Mouse (Mus musculus) lung, embryonic 14.5 days (tissue): ENCODE measurements at regions not wholly inside any gene's neighbourhood (a gene's known extent, or its start where the extent isn't known, plus 50 kb on each side); places are given as distances from the start of the nearest gene placed in this dataset.

Source experiments
- ATAC-seq: fragments of 200-750 bp; cut with Nextera tagmentation; 2 replicates; pipeline ENCODE4 v1.8.0; 2017; ENCODE audit warnings: mild to moderate bottlenecking, moderate TSS enrichment, moderate library complexity; ENCODE audit not compliant: insufficient read depth
- DNase-seq: peaks from one replicate; pipeline ENCODE4 v3.0.0-alpha.2; 2015
- H3K27ac ChIP-seq: fragments of 300-500 bp; sonication (generic); 2 replicates; pipeline ENCODE4 v1.5.1; 2014; ENCODE audit warnings: low read depth, mild to moderate bottlenecking, moderate library complexity
- H3K27me3 ChIP-seq: fragments of 300-500 bp; sonication (generic); 2 replicates; pipeline ENCODE4 v1.6.1; 2014; ENCODE audit warnings: low read length, control low read depth; ENCODE audit not compliant: insufficient read depth
- H3K36me3 ChIP-seq: fragments of 300-500 bp; sonication (generic); 2 replicates; pipeline ENCODE4 v1.6.1; 2014; ENCODE audit warnings: control low read depth; ENCODE audit not compliant: insufficient read depth
- H3K4me1 ChIP-seq: fragments of 300-500 bp; sonication (generic); 2 replicates; pipeline ENCODE4 v1.6.1; 2014; ENCODE audit warnings: antibody characterized with exemption, control low read depth; ENCODE audit not compliant: insufficient read depth
- H3K4me2 ChIP-seq: fragments of 300-500 bp; sonication (generic); 2 replicates; pipeline ENCODE4 v1.6.1; 2014; ENCODE audit warnings: mild to moderate bottlenecking
- H3K4me3 ChIP-seq: fragments of 300-500 bp; sonication (generic); 2 replicates; pipeline ENCODE4 v1.5.1; 2014; ENCODE audit warnings: low read depth, low read length
- H3K9ac ChIP-seq: fragments of 300-500 bp; sonication (generic); 2 replicates; pipeline ENCODE4 v1.6.1; 2014
- H3K9me3 ChIP-seq: fragments of 300-500 bp; sonication (generic); 2 replicates; pipeline ENCODE4 v1.6.1; 2016; ENCODE audit warnings: low read depth, low read length, control low read depth
- CTCF ChIP-seq: IDR thresholded peaks from 2 replicates; pipeline ENCODE4 v1.5.1; 2016; ENCODE audit warnings: antibody characterized with exemption, low read depth
- WGBS: fragments of 180-500 bp; shearing (Covaris S2); extraction: QIAGEN DNeasy Blood & Tissue Kit; methylation state at CpG from one replicate; pipeline ENCODE4 v1.1.7; 2014; 5-methylcytosine and 5-hydroxymethylcytosine counted together

DNA sequence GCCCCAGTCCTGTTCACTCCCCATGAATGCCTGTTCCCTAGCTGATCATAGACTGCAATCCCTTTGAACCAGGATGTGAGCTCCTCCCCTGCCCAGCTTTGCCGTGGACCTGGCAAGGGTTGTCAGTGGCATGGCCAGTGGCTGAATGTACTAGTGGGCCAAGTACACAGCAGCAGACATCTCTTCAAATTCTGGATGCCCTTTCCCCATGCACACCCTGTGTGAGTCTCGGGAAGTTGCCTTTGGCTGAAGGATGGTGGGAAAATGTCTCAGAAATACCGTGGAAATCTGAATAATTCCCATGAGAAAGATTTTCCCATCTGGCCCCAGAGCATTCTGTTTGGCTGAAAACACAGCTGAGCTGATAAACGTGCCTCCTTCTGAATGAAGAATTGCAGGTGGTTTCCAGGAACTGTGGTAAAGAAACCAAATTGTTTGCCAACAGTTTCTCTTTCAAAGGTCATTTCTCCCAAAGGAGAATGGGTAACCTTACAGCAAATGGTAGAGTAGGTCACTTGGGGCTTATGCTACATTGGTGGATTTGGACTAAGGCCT, 476.2 kb downstream of the Glrx3 start:
- Histone ChIP-seq H3K9ac (no peak overlapping the region), H3K4me2 (no peak overlapping the region), H3K27ac (no peak overlapping the region), H3K27me3 (no peaks in the 10 kb centered on the region), H3K36me3 (no peaks in the 10 kb centered on the region), H3K4me1 (no peaks in the 10 kb centered on the region), H3K4me3 (no peak overlapping the region), H3K9me3 (no peaks in the 10 kb centered on the region)
- 61% methylated on average over 4 of the region's 4 CpGs for WGBS
- TF ChIP-seq CTCF = no peak
- ATAC-seq = no peak
- DNase-seq = no peak

DNA sequence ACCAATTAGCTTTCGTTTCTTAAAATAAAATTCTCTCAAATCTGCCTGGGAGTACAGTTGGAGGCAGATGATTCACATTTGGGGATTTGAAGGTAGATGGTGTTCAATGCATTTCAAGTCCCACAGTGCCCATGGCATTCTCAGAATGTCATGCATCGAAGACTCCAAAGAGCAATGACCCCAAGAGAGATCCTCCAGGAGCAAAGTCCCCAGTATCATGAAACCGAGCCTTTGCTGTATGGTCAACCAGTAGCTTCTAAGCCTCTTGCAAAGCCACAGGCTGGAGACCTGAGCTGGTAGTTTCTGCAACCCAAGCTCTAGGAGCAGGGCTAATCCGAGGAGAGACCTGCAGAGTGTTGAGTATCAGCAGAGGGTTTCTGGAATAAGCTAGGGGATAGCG, 477.1 kb downstream of the Glrx3 start:
- Histone ChIP-seq H3K4me3 (no peak overlapping the region), H3K36me3 (no peaks in the 10 kb centered on the region), H3K9me3 (no peaks in the 10 kb centered on the region), H3K27me3 (no peaks in the 10 kb centered on the region), H3K4me1 (no peaks in the 10 kb centered on the region), H3K27ac (no peak overlapping the region), H3K9ac (no peak overlapping the region), H3K4me2 (no peak overlapping the region)
- no peak for TF ChIP-seq CTCF
- ATAC-seq (no peak), DNase-seq (no peak)
- WGBS = 80% methylated on average over 5 of the region's 5 CpGs

DNA sequence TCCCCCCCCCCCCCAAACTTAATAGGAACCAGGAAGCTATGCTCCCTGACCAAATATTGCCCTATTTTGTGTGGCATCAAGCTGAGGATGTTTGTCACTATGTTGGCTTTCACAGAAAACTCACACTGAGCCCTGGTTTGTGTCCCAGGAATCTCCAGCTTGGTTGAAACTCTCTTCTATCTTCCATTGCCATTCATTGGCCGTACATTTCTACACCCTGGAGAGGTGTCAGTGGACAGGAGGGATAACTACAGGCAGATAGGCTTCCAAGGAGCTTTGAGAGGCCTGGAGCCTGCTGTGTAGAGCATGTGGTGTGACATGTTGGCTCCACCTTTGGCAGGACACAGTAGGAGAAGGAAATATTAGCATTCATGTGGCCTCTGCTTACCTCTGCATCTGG, 478.9 kb downstream of the Glrx3 start:
- Histone ChIP-seq H3K4me1 (no peaks in the 10 kb centered on the region), H3K4me2 (no peak overlapping the region), H3K27me3 (no peaks in the 10 kb centered on the region), H3K9ac (no peak overlapping the region), H3K36me3 (no peaks in the 10 kb centered on the region), H3K27ac (no peak overlapping the region), H3K9me3 (no peaks in the 10 kb centered on the region), H3K4me3 (no peak overlapping the region)
- no peak for TF ChIP-seq CTCF
- WGBS = 63% methylated on average over 1 of the region's 1 CpGs
- ATAC-seq = no peak
- DNase-seq = no peak

DNA sequence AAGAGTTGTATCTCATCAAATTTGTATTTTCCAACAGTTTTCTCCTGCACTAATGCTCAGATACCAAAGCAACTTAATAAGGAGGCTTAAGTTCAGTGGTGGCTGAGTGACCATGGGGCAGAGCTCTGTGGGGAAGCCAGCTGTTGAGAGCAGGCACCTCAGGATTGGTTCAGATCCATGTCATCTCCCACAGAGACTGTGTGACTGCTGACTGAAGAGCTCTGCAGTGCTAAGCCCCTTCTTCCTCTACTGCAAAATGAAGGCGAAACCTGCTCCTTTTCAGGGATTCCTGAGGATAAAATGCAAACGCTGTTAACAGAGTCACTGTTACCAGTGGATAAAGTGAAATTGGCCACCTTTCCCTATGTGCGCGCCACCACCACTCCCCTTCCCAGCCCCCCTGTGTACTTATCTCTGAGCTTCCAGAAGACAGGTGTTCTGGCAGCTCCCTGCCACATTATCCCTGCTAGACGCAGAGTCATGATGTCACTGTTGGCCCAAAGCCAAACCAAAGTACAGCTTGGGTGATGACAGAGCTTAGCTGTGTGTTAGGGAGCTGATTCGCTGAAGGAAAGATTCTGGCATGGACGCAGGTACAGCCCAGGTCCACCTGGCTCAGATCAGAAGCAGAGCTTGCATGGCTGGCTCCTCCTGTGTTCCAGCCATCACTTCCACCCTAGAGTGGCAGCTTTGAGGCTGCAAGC, 472.9 kb downstream of the Tcerg1l start:
- H3K27ac ChIP-seq = no peak overlapping the region
- DNase-seq (peak; percentile 80), ATAC-seq (peak; percentile 86)
- H3K4me2 ChIP-seq = peak overlapping the region; percentile 23; the same call in 1 of the 2 replicates
- WGBS = 28% methylated on average over 7 of the region's 7 CpGs
- no peak overlapping the region for H3K4me3 ChIP-seq
- H3K4me1 ChIP-seq = no peaks in the 10 kb centered on the region
- H3K9me3 ChIP-seq = no peaks in the 10 kb centered on the region
- TF ChIP-seq CTCF = no peak
- no peak overlapping the region for H3K9ac ChIP-seq
- no peaks in the 10 kb centered on the region for H3K36me3 ChIP-seq
- H3K27me3 ChIP-seq = no peaks in the 10 kb centered on the region

DNA sequence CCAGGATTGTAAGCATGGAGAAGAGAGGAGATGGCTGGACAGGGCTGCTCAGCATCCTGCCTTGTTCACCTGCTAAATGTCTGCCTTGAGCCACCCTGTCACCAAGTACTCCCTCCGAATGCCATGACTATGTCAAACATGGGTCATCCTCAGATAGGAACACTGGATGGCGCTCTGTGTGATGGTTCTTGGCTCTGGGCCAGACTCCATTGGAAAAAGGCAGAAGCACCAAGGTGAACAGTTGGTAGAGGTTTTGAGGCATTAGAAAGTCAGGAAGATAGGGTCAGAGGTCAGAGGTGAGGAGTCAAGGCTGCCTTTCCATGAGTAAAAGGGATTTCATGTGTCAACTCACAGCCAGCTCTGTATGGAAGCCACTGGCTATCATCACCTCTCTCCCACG, 471.9 kb downstream of the Tcerg1l start:
- H3K4me2 ChIP-seq = no peak overlapping the region

DNA sequence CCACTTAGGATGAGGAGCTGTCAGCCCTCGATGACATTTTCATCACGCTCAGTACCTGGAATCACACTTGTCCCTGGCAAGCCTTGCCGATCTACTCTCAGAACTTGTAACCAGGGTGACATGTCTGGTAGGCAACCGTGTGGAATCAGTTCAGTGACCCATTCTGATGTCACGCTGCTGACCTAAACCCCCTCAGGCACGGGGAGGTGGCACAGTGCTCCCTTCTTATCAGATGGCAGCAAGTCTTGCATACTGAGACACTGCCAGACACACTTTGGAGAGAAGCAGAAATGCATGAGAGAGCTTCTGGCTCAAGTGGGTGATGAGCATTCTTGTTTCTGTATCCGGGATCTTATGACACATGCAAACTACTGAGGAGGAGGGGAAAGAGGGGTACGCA, 470.2 kb downstream of the Tcerg1l start:
- Histone ChIP-seq H3K27ac (no peak overlapping the region), H3K9ac (no peak overlapping the region), H3K4me3 (no peak overlapping the region), H3K9me3 (no peaks in the 10 kb centered on the region), H3K36me3 (no peaks in the 10 kb centered on the region), H3K4me1 (no peaks in the 10 kb centered on the region), H3K4me2 (no peak overlapping the region), H3K27me3 (no peaks in the 10 kb centered on the region)
- TF ChIP-seq CTCF = no peak
- WGBS = 48% methylated on average over 8 of the region's 8 CpGs
- ATAC-seq (no peak), DNase-seq (no peak)

More for the DNA sequence above, 471.9 kb downstream of the Tcerg1l start:
- Histone ChIP-seq H3K9me3 (no peaks in the 10 kb centered on the region), H3K9ac (no peak overlapping the region), H3K36me3 (no peaks in the 10 kb centered on the region), H3K4me3 (no peak overlapping the region), H3K4me1 (no peaks in the 10 kb centered on the region), H3K27ac (no peak overlapping the region), H3K27me3 (no peaks in the 10 kb centered on the region)
- no peak for TF ChIP-seq CTCF
- ATAC-seq = no peak
- 73% methylated on average over 3 of the region's 3 CpGs for WGBS
- no peak for DNase-seq

DNA sequence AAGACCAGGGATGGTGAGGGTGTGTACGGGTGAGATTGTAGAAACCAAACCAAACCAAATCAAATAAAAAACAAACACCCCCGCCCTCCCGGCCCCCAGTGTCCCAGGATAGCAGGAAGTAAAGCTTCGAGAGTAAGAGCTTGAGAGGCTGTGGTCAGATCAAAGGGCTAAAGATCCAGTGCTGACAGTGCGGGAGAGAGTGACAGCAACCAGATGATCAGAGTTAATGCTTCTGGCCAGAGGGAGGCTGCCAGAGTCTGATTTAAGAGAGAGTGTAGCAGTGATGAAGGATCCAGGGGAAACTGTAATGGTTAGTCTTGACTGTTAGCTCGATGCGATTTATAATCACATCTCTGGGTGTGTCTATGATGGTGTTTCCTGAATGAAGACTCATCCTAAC, 467.3 kb downstream of the Tcerg1l start:
- Histone ChIP-seq H3K4me3 (no peak overlapping the region), H3K4me2 (no peak overlapping the region), H3K27ac (no peak overlapping the region), H3K9me3 (no peaks in the 10 kb centered on the region), H3K27me3 (no peaks in the 10 kb centered on the region), H3K4me1 (no peaks in the 10 kb centered on the region), H3K9ac (no peak overlapping the region), H3K36me3 (no peaks in the 10 kb centered on the region)
- WGBS = 9% methylated on average over 7 of the region's 7 CpGs
- ATAC-seq = peak; percentile 68
- TF ChIP-seq CTCF = no peak
- peak; percentile 45 for DNase-seq
